Mouse (Mus musculus) ES-E14 (cell line): ENCODE measurements around the gene Csrnp3. TPM values are rescaled to one million over a fixed set of nuclear protein-coding genes. Genes with fewer than 3 reads are reported as not detected.

Experiments used
- DNase-seq: peaks from one replicate; pipeline ENCODE4 v3.0.0-alpha.2; 2013; ENCODE audit warnings: low read depth, low spot score
- H3K27ac ChIP-seq: 2 replicates; pipeline ENCODE4 v1.5.1; 2012; ENCODE audit warnings: low read depth, mild to moderate bottlenecking, low read length, moderate library complexity, mixed read lengths; ENCODE audit not compliant: poor library complexity, insufficient read depth, severe bottlenecking
- H3K36me3 ChIP-seq: 2 replicates; pipeline ENCODE4 v1.6.1; 2012; ENCODE audit warnings: mild to moderate bottlenecking, low read length, moderate library complexity, mixed read lengths; ENCODE audit not compliant: control insufficient read depth, poor library complexity, insufficient read depth, severe bottlenecking
- H3K4me1 ChIP-seq, 2 experiments: fragments of 150-350 bp in 1 of 2; sonication (generic) in 1 of 2; 2 replicates each; pipeline ENCODE4 v1.6.1; 2012; ENCODE audit warnings: low read length in 2 of 2, mild to moderate bottlenecking in 1 of 2, mixed read lengths in 1 of 2; ENCODE audit not compliant: control insufficient read depth in 2 of 2, insufficient read depth in 2 of 2, poor library complexity in 1 of 2
- H3K4me3 ChIP-seq, 2 experiments: fragments of 150-350 bp in 1 of 2; sonication (generic) in 1 of 2; 2 replicates each; pipeline ENCODE4 v1.5.1; 2012; ENCODE audit warnings: low read length in 2 of 2, low read depth in 1 of 2, mild to moderate bottlenecking in 1 of 2, mixed read lengths in 1 of 2; ENCODE audit not compliant: insufficient read depth in 1 of 2, poor library complexity in 1 of 2, severe bottlenecking in 1 of 2
- H3K9ac ChIP-seq: 2 replicates; pipeline ENCODE4 v1.6.1; 2012; ENCODE audit warnings: low read depth, mild to moderate bottlenecking, low read length, mixed read lengths; ENCODE audit not compliant: poor library complexity, insufficient read depth, severe bottlenecking
- H3K9me3 ChIP-seq: fragments of 150-350 bp; sonication (generic); 2 replicates; pipeline ENCODE4 v1.6.1; 2012; ENCODE audit warnings: low read depth, mild to moderate bottlenecking, low read length; ENCODE audit not compliant: control insufficient read depth, insufficient read depth
- CHD2 ChIP-seq: IDR thresholded peaks from 2 replicates; pipeline ENCODE4 v1.6.1; 2014; ENCODE audit warnings: mild to moderate bottlenecking, low read depth, low read length, inconsistent platforms
- HCFC1 ChIP-seq: IDR thresholded peaks from 2 replicates; pipeline ENCODE4 v1.6.1; 2012; ENCODE audit warnings: low read length, inconsistent platforms, borderline replicate concordance; ENCODE audit not compliant: insufficient read depth
- MAFK ChIP-seq: IDR thresholded peaks from 2 replicates; pipeline ENCODE4 v1.6.1; 2014; ENCODE audit warnings: mild to moderate bottlenecking, low read depth, low read length, inconsistent platforms; ENCODE audit not compliant: insufficient read depth
- ZC3H11A ChIP-seq: IDR thresholded peaks from 2 replicates; pipeline ENCODE4 v1.6.1; 2012; ENCODE audit warnings: low read depth, mild to moderate bottlenecking, inconsistent platforms, low read length, borderline replicate concordance
- ZNF384 ChIP-seq: IDR thresholded peaks from 2 replicates; pipeline ENCODE4 v1.6.1; 2012; ENCODE audit warnings: low read depth, low read length, inconsistent platforms
- in situ Hi-C, 2 experiments: fragments of 600-800 bp; cut with MboI; formaldehyde crosslinking; loops; one replicate each; pipeline ENCODE4 v1.15.1; 2025; ENCODE audit warnings: low sequenced_read_pairs in 2 of 2, inconsistent platforms in 1 of 2; ENCODE audit not compliant: unreplicated experiment in 2 of 2
- total RNA-seq: library from RNA; depleted of rRNA; stranded (reverse); fragments of 300-350 nt; gene quantifications from 2 replicates; pipeline ENCODE4 v1.2.3, GENCODE M21; 2012

Gene Csrnp3
- total RNA-seq, 1 experiment, result 4.3 TPM

DNA sequence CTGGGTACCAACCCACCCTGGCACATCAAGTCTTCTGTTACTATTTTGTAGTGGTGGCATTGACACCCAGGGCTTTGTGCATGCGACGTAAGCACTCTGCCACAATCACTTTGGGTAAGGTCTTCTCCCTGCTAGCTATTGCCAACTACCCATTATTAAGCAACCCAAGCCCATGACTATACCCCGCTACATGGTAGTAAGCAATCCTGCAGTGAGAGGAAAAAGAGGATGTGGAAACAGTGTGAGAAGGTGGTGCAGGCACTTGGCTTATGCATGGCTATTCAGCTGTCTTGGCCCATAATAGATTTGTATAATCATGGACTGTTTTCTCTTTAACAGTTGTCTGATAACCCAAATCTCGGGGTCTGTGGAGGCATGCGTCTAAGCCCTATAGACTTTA is 11.2 kb downstream of the Csrnp3 start:
- TF ChIP-seq MAFK (no peak), ZC3H11A (no peak), CHD2 (no peak), HCFC1 (no peak), ZNF384 (no peak)
- Histone ChIP-seq H3K9ac (no peak overlapping the region), H3K9me3 (no peaks in the 10 kb centered on the region), H3K4me3 (no peak overlapping the region), H3K4me1 (no peaks in the 10 kb centered on the region), H3K27ac (no peak overlapping the region), H3K36me3 (no peaks in the 10 kb centered on the region)
- no peak for DNase-seq
- in situ Hi-C loops, result no loop called here

- DNase-seq, result no peak
- Histone ChIP-seq H3K4me1 (no peaks in the 10 kb centered on the region), H3K36me3 (no peaks in the 10 kb centered on the region), H3K9ac (no peak overlapping the region), H3K4me3 (no peak overlapping the region), H3K27ac (no peak overlapping the region), H3K9me3 (no peaks in the 10 kb centered on the region)
- no peak for TF ChIP-seq ZC3H11A
- no peak for TF ChIP-seq ZNF384
- TF ChIP-seq HCFC1, result no peak
- TF ChIP-seq CHD2, result no peak
- TF ChIP-seq MAFK, result no peak
- in situ Hi-C loops, result no loop called here
Observed at GRCm38 (mm10) chr2:65859767-65860727, 14.5 kb downstream of the Csrnp3 start.

GRCm38 (mm10) chr2:65864778-65865339 is 19.3 kb downstream of the Csrnp3 start:
- in situ Hi-C loops, result no loop called here
- no peaks in the 10 kb centered on the region for H3K9me3 ChIP-seq
- no peaks in the 10 kb centered on the region for H3K36me3 ChIP-seq
- H3K4me3 ChIP-seq, result no peak overlapping the region
- no peak overlapping the region for H3K27ac ChIP-seq
- TF ChIP-seq HCFC1, result no peak
- no peak for TF ChIP-seq ZNF384
- no peak for TF ChIP-seq ZC3H11A
- TF ChIP-seq MAFK, result no peak
- no peak for TF ChIP-seq CHD2
- H3K9ac ChIP-seq, result no peak overlapping the region
- DNase-seq, result no peak
- H3K4me1 ChIP-seq, result no peaks in the 10 kb centered on the region

GRCm38 (mm10) chr2:65870919-65871582 is 25.5 kb downstream of the Csrnp3 start:
- in situ Hi-C loops, result no loop called here
- H3K4me1 ChIP-seq, result peaks cover 0 to 2% of the 10 kb centered on the region in 2 experiments; a peak in 1 of 4 replicates
- H3K9ac ChIP-seq, result no peak overlapping the region
- DNase-seq, result no peak
- H3K36me3 ChIP-seq, result no peaks in the 10 kb centered on the region
- no peak overlapping the region for H3K27ac ChIP-seq
- no peaks in the 10 kb centered on the region for H3K9me3 ChIP-seq
- TF ChIP-seq CHD2 (no peak), ZNF384 (no peak), MAFK (no peak), ZC3H11A (no peak), HCFC1 (no peak)
- H3K4me3 ChIP-seq, result peak overlapping the region in 1 of 2 experiments; percentile 22; a peak in 1 of 4 replicates
